Mouse (Mus musculus) heart, adult 9 months (tissue): ENCODE measurements around the gene Slc35d1.
"Not testable (repeated sequence)": the region's sequence is repeated elsewhere in the genome, so short reads cannot be mapped to it uniquely, and the experiment has no call there.

Experiments
- DNase-seq, 2 experiments: peaks; one replicate each; pipeline ENCODE4 v3.0.0; 2022; ENCODE audit warnings: low spot score in 2 of 2

Gene Slc35d1

DNA sequence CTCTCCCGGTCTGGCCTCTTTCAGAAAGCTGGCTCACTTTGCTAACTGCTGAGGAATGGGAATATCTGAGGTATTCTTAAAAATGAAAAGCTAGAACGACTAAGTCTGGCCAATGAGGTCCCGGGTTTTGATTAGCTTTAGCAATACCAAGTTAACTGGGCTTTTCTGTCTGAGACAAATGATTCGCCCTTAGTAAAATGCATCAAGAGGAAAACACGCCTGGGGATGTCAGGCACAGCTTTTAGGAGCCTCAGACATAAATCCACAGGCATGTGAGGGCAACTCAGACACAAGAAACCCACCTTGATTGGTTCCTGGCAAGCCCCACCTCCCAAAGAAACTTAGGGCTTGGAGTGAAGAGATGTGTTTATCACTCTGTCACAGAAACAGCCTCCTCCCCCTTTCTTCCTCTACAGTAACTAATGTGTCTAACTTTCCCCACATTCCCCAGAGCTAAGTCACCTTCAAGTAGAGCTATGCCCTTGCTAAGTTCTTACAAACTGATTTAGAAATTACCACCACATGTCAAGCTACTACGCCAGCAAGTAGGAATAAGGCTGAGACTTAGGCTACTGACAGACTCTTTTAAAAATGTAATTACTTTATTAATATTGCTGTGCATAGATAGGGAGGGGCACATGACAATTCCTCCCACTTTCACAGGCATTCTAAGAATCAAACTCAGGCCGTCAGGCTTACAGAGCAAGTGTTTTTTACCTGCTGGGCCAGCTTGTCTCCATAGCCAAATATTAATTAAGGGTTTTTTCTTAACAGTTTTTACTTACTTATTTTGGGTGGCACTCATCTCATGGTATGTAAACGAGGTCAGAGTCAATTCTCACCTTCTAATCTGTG lies 26.0 kb downstream of the Slc35d1 start:
- DNase-seq = no peak

DNA sequence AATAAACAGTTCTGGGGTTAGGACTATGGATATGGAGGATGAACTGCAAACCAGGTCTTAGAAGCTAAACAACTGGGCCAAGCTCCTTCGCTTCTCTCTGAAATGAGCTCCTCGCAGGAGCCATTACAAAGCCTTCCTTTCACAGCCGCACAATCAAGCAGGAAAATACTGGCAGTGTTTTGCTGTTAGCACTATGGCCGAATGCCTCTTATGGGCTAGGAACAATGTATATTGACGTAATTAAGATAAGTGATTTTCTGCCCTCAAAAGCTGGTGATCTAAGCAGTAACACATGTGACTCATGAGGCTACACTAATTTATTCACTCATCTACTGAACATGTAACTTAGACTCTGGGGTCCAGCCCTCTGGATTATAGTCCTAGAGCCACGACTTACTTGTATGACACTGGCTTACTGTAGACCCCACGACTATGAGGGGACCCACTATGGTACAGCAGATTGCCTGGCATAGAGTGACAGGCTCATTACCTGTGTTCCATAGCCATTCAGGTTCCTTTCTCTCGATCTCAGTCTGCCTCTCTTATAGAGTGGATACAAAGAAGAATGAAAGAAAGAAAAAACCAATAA lies 34.6 kb downstream of the Slc35d1 start:
- DNase-seq = no peak

DNA sequence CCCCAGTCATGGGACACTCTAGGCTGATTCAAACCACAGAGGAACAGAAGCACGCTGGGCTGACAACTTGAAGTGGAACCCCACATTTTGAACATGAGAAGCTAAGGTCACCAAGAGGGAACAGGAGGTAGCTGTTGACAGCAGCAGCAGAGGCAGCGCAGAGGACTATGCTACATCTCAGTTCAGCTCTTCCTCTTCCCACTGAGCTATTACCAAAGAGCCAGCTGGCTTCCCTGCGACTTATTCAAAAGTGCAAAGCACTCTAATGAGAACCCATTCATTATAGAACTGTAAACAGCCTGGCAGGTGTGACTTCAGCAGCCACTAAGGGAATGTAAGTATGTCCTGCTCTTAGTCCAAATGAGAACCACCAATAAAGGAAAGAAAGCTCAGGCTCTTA lies 35.4 kb downstream of the Slc35d1 start:
- no peak for DNase-seq

DNA sequence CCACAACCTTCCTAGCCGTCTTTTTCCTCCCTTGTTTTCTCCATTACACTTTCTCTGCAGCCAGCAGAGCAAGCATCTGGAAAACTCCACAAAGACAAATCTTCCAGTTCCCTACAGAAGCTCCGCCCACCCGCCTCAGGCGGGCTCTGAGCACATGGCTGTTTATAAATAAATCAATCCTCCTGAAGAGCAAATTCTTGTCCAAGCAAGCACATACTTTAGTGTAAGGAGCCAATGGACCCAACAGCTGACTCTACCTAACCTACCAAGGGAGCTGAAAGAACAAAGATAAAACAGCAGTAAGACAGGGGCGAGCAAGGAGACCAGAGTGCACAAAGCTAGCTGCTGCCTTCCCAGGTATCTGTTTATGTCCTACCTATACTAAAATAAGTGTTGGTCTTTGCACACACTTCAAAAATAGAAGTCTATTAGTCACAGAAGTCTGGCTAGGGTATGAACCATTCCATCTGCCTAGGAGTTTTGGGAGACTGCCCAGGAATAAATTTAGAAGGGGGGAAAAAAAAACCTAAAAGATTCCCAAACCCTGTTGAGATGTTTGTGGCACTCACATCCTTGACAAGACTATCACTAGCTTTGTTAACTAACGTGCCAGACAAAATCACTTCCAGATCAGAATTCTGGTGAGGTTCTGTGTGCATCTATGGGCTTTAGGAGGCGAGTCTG lies 36.2 kb downstream of the Slc35d1 start:
- peak; percentile 38 to 48 for DNase-seq

DNA sequence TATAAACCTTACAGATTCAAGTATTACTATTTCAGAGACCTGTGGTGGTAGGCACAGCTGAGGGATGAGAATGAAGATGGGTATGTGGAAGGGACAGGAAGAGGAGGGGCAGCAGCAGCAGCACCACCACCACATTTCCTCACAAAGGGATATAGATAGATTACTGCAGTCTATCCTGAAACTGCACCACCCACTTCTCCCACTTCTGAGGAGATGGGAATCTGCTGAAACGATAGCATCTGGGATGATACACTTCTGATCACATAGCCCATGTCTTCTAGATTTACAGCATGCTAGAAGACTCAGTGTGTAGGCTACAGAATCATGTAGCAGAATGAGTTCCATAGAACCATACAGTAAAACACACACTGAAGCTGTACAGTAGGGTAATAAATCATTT lies 37.3 kb downstream of the Slc35d1 start:
- DNase-seq = no peak

DNA sequence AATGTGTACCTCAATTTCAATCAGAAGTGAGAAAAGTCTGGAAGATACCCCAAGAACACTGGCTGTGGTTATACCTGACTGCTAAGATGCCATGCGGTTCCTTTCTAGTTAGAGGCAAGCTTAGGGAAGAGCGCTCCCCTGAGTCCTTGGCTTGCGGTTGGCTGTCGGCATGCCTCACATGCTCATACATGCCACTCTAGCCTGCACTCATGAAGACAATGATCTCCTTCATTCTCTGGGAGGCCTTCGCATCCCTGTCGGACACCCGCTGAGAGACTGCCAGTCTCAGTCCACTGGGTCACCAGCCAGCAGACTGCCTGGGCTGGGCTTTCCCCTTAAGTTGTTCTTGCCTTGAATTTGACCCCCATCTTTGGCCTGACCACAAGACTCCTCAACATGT lies 41.0 kb downstream of the Slc35d1 start:
- DNase-seq = no peak

DNA sequence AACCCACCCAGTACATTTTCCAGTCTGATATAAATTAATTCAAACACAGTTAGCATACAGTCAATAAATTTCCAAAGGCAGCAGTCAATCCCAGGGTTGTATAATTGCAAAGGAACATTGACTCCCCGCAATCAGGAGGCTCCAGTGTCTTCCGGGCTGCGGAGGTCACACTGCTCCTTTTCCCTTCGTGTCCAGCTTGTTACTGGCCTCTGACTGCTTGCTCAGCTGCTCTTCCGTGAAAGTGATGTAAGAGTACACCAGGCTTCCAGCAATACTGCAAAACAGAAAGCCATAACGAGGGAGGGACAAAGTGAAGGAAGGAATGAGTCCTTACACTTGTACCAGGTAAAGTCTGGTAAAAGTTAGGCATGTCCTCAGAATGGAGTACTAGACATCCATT lies 41.5 kb downstream of the Slc35d1 start:
- no peak for DNase-seq

DNA sequence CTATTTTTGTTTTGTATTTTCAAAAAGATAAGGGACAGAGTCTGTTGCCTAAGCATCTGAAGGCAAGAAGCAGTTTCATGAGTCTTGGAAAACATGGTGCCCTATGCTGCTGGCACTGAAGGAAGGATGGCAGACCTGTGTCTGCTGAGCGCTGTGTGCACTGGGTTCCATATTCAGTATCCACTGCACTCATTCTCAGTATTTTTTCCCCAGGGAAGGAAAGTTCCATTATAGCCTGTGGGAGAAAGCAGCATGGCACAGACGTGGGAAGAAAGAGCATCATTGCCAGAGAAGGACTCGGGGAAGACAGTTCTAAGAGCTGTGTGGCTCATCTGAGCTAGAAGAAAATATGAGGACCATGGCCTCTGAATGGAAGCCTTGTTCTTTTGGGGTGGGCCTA lies 43.7 kb downstream of the Slc35d1 start:
- DNase-seq = no peak

DNA sequence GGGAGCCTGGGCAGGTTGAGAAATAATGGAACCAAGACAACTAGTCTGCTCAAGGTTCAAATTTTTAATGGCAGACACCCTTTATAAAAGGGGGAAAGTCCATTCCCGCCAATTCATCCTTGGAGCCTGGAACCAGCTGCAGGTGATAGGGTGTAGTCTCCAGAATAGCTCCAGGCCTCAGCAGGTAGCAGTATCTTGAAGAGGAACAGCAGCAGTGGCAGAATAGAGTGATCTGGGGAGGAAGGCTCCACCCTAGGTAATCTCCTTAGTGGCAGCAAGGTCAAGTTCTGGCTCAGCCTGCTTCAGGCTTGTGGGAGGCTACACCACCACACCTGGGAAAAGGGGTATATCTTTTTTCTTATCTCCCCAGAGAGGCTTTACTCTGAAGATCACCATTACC lies 48.8 kb downstream of the Slc35d1 start:
- DNase-seq = not testable (repeated sequence)

DNA sequence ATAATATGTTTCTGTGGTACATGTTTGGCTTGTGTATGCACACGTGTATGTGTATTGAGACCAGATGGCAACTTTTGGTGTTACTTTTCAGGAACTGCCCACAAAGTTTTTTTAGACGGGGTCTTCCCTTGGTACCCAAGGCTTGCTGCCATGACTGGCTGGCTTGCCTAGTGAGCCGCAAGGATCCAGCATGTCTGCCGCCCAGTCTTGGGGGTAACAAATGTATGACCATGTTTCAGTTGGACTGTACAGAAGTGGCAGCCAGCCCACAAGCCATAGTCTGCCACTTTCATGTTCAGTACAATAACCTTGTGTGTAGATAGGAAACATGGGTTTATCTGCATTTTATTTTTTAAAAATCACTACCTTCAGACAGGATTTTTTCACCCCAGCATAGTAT lies 56.2 kb downstream of the Slc35d1 start:
- no peak for DNase-seq

DNA sequence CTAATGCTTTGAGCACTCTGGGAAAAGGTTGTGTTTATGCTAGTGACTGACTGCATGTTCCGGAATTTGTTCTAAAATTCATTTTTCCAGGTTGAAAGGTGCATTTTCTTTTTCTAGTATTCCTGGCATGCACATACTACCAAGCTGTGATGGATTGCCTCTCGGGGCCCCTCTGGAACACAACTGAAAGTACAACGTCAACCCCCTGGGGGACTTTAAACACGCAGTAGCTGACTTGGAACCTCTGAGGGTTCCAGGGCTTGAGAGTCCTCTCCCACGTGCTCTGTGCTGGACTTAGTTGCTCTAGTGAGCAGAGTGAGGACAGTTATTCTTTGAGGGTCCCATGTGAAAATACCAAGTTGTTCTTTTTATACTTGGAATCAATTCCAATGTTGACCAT lies 63.0 kb downstream of the Slc35d1 start:
- DNase-seq = no peak

DNA sequence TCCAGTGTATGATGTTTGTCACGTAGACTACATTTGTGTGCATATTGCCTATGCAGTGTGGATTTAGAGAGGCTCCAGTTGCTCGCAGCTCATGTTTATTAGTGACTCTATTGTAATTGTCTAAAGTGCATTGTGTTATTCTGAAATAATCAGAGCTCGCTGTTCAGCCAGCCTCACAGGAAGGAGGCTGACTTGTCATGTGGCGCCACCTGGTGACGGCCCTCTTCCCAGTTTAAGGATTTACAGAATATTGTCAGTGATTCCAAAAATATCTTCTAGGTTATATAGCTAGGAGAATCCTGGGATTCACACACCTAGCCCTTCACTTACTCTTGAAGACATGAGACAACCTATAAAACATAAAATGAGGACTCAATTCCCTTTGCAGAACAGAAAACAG lies 68.6 kb downstream of the Slc35d1 start:
- DNase-seq = peak; percentile 15 to 62

DNA sequence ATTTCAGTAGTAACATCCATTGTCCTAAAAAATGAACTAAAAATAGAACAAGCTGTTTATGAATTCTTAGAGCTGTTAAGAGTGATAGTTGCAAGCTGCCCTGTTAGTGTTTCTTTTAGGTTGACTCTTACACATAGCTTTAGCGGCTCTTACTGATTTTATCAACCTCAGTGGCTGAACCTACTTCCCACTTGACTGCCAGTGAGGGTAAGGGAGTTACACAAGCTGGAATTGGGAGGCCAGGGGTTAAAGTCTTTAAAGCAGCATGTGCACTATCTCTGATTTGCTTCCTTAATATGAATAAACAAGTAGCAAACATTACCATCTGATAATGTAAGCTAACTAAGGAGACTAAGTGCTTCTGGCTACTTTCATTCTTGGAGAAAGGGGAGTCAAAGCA lies 78.0 kb downstream of the Slc35d1 start:
- DNase-seq = no peak

DNA sequence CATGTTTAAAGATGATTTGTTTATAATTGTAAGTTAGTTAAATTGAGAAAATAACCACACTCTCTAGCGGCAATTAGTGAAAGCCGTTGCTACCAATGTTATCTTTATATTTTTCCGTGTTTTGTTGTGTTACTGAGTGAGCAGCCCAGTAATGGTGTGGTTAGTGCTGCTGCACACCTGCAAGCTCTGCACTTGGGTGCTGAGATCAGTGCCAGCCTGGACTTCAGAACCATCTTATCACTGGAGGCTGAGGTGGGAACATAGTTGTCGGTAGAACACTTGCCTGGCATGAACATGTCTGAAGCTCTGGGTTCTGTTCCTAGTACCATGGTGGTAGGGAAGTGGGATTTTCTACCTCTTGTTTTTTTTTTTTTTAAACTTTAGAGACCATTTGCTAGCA lies 88.4 kb downstream of the Slc35d1 start:
- no peak for DNase-seq

DNA sequence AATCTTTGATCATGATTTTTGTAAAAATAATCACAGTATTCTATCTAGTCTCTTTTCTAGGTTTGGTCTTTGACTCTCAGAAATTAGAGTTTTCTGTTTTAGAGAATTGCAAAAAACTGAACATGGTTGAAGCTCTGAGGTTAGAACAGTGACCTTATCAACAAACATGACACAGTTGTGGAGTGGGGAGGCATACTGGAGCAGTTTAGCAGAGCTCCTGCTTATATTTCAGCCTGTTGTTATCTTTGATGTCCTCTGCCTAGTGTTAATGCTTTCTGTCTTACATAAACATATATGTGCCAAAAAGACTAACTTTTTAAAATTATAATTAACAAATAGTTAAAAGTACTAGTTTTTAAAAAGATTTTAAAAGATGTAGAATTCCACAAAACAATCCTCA lies 91.4 kb downstream of the Slc35d1 start:
- DNase-seq = no peak

DNA sequence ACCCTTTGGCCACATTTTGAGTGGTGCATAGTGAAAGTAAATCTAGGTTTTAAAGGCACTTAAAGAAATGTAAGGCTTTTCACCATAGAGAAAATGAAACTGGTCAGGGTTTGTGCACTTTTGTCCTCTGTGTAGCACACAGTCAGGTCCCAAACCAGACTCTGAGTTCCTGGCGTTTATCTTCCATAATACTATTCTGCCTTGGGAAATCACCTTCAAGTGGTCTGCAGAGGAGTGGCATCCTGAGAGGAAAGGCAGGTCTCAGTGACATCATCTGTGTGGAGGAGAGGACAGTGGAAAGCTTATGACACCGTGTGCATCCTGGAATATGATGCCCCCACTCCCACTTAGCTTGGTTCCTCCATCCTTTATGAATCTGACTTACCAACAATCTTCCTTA lies 91.9 kb downstream of the Slc35d1 start:
- DNase-seq = no peak

DNA sequence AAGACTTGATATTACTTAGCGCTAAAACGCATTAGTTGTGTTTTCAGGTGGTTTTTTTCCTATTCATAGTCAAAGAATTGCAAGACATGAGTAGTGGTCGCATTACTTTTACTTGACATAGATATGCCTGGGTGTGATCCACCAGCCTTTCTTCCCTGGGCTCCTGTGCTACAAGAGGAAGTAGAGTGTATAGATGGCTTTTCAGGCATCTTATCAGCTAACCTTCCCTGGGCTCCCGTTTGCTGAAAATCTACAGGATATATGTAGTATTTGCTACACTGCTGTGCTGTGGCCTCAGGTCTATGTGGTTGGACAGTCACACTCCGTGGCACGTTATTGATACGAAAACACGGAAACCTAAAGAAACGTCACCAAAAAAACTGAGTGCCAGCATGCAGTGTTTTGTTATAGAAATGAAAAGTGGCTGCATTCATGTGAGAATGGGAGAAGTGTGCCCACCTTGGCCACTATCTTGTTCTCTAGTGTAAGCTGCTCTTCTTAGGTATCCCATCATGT lies 94.0 kb downstream of the Slc35d1 start:
- no peak for DNase-seq
